Mouse (Mus musculus) bone marrow, adult 2 months (tissue): ENCODE results near the gene Arhgef3. TPM values are rescaled to one million over a fixed set of nuclear protein-coding genes. Genes with fewer than 3 reads are reported as not detected.

ENCODE experiments used
- H3K27ac ChIP-seq: fragments of 200-500 bp; 2 replicates; pipeline ENCODE4 v1.5.1; 2012; ENCODE audit warnings: low read depth, mild to moderate bottlenecking, control low read depth, inconsistent platforms, low read length; ENCODE audit not compliant: control insufficient read depth, poor library complexity, insufficient read depth
- H3K4me1 ChIP-seq: fragments of 200-500 bp; 2 replicates; pipeline ENCODE4 v1.6.1; 2011; ENCODE audit warnings: low read length; ENCODE audit not compliant: control insufficient read depth, insufficient read depth
- H3K4me3 ChIP-seq: fragments of 200-500 bp; replicated peaks from 2 replicates; pipeline ENCODE3; 2011; ENCODE audit warnings: mild to moderate bottlenecking, low read depth, low read length, control low read depth; ENCODE audit not compliant: control insufficient read depth
- CTCF ChIP-seq: fragments of 200-500 bp; IDR thresholded peaks from 2 replicates; pipeline ENCODE4 v1.5.1; 2011; ENCODE audit warnings: low read length, control low read depth; ENCODE audit not compliant: control insufficient read depth, insufficient read depth
- POLR2A ChIP-seq: fragments of 200-500 bp; IDR thresholded peaks from 2 replicates; pipeline ENCODE4 v1.6.1; 2011; ENCODE audit warnings: low read depth, mild to moderate bottlenecking, control low read depth, low read length, borderline replicate concordance; ENCODE audit not compliant: control insufficient read depth
- WGBS: fragments of 180-500 bp; shearing (Covaris S2); methylation state at CpG from one replicate; pipeline ENCODE4 v1.1.7; 2018; 5-methylcytosine and 5-hydroxymethylcytosine counted together
- polyA plus RNA-seq: library from polyadenylated mRNA; stranded (reverse); fragments of >200 nt; gene quantifications from 2 replicates; pipeline ENCODE4 v1.2.4, GENCODE M21; 2011; ENCODE audit warnings: low replicate concordance; ENCODE audit not compliant: missing spikeins, insufficient read depth, insufficient read length

Arhgef3 gene
- polyA plus RNA-seq, 1 experiment = 14.3 TPM

GRCm38 (mm10) chr14:27211743-27212445, 97.2 kb downstream of the Arhgef3 start:
- WGBS = 63% methylated on average over 2 of the region's 2 CpGs
- no peaks in the 10 kb centered on the region for H3K4me1 ChIP-seq
- TF ChIP-seq CTCF (no peak), POLR2A (no peak)
- H3K27ac ChIP-seq = no peak overlapping the region
- H3K4me3 ChIP-seq = no peak overlapping the region

- Histone ChIP-seq H3K27ac (no peak overlapping the region), H3K4me3 (no peak overlapping the region)
- TF ChIP-seq POLR2A (no peak), CTCF (no peak)
Measured at GRCm38 (mm10) chr14:27214232-27214631, 99.5 kb downstream of the Arhgef3 start.

GRCm38 (mm10) chr14:27219668-27220067, 105.0 kb downstream of the Arhgef3 start:
- no peak overlapping the region for H3K4me3 ChIP-seq
- no peak overlapping the region for H3K27ac ChIP-seq
- TF ChIP-seq CTCF (no peak), POLR2A (no peak)
- peaks cover 2% of the 10 kb centered on the region; the same call in 1 of the 2 replicates for H3K4me1 ChIP-seq
- 80% methylated on average over 7 of the region's 7 CpGs for whole genome bisulfite sequencing

More at GRCm38 (mm10) chr14:27214232-27214631, 99.5 kb downstream of the Arhgef3 start:
- 76% methylated on average over 2 of the region's 2 CpGs for WGBS
- H3K4me1 ChIP-seq = no peaks in the 10 kb centered on the region

GRCm38 (mm10) chr14:27220297-27220696, 105.6 kb downstream of the Arhgef3 start:
- no peak overlapping the region for H3K27ac ChIP-seq

GRCm38 (mm10) chr14:27224636-27225035, 109.9 kb downstream of the Arhgef3 start:
- TF ChIP-seq POLR2A = no peak
- no peak for TF ChIP-seq CTCF
- Histone ChIP-seq H3K4me1 (peaks cover 2% of the 10 kb centered on the region; the same call in 1 of the 2 replicates), H3K27ac (no peak overlapping the region), H3K4me3 (no peak overlapping the region)
- 83% methylated on average over 7 of the region's 7 CpGs for WGBS

More at GRCm38 (mm10) chr14:27220297-27220696, 105.6 kb downstream of the Arhgef3 start:
- 74% methylated on average over 12 of the region's 12 CpGs for WGBS
- Histone ChIP-seq H3K4me3 (no peak overlapping the region), H3K4me1 (peaks cover 2% of the 10 kb centered on the region; the same call in 1 of the 2 replicates)
- TF ChIP-seq CTCF (no peak), POLR2A (no peak)

- 70% methylated on average over 3 of the region's 3 CpGs for WGBS
- TF ChIP-seq CTCF (no peak), POLR2A (no peak)
- Histone ChIP-seq H3K4me1 (peaks cover 2% of the 10 kb centered on the region; the same call in 1 of the 2 replicates), H3K4me3 (no peak overlapping the region), H3K27ac (no peak overlapping the region)
Measured at GRCm38 (mm10) chr14:27226288-27226687, 111.6 kb downstream of the Arhgef3 start.

- TF ChIP-seq CTCF (no peak), POLR2A (no peak)
- WGBS = 73% methylated on average over 2 of the region's 2 CpGs
- no peak overlapping the region for H3K27ac ChIP-seq
- H3K4me1 ChIP-seq = peaks cover 1% of the 10 kb centered on the region; the same call in 1 of the 2 replicates
- H3K4me3 ChIP-seq = no peak overlapping the region
Measured at GRCm38 (mm10) chr14:27228288-27228687, 113.6 kb downstream of the Arhgef3 start.

GRCm38 (mm10) chr14:27228941-27229371, 114.3 kb downstream of the Arhgef3 start:
- TF ChIP-seq POLR2A = no peak
- WGBS = 37% methylated on average over 5 of the region's 5 CpGs
- H3K4me1 ChIP-seq = peaks cover 1% of the 10 kb centered on the region; the same call in 1 of the 2 replicates
- peak overlapping the region; percentile 15 for H3K27ac ChIP-seq
- H3K4me3 ChIP-seq = no peak overlapping the region
